Mouse (Mus musculus) CD8-positive naive resting alpha-beta T cell, adult 2 months (primary cell): Measurements from ENCODE around the gene Sele.
"Not testable (repeated sequence)": the region's sequence is repeated elsewhere in the genome, so short reads cannot be mapped to it uniquely, and the experiment has no call there.

ENCODE experiments used
- DNase-seq, 2 experiments: peaks; one replicate each; pipeline ENCODE4 v3.0.0; 2022; ENCODE audit warnings: low read depth in 2 of 2, low spot score in 2 of 2

Sele gene

DNA sequence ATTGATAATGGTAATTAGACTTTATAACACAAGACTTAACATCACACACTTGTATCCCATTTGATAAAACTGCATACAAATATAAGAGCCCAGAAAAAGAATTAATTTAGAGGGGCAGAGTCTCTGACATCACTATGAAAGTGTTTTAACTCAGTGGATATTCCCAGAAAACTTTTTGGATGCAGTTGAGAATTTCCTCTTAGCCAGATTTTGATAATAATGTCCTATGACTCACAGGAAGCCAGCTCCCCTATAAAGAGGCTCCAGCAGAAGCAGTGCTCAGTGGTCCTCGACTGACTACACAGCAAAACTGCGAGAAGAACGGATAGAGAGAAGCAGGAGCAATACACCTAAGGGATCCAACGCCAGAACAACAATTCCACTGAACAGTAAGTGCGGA lies at the start of gene Sele:
Sele (plus strand) TSS at position 301 of the 400 bp plus-strand sequence.
- no peak for DNase-seq

DNA sequence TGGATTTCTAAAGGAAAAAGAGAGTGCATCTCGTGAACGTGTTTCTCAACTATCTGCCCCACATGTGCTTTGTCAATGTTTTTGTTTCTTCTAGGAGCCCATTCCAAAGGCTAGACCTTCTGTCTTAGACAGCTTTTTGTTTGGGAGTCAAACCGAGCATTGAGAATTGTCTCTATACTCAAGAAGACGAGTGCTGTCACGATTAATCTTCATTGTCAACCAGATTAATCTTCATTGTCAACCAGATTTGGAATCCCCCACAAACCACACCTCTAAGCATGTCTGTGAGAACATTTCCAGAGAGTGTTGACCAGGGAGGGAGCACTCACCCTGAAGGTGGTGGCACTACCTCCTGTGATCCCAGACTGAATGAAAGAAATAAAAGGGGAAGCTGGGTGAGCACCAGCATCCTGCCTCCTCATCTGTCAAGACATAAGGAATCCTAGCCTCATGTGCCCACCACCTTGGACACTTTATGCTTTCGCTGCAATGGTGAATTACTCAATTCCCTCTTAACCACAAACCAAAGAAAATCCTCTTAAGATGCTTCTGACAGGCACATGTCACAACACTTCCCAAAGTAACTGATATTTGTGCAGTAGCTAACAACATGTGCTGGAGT lies 46.1 kb upstream of the Sele start:
- no peak for DNase-seq

DNA sequence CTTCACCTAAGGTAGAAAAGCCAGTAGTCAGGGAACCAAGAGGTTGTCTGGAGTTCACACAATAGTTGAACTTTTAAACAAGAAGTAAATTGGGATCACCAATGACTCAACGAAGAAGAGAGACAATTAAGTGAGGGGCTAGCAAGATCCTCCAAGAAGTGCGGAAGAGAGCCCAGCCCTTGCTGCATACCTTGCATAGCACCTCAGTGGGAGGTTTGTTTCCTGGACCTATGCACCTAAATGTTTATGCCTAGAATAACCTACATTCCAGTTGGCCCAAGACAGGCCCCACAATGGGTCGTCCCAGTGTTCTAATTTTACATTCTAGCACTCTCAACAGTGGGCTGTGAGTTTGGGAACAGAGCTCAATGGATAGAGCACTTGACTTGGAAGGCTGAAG lies 43.7 kb upstream of the Sele start:
- no peak for DNase-seq

DNA sequence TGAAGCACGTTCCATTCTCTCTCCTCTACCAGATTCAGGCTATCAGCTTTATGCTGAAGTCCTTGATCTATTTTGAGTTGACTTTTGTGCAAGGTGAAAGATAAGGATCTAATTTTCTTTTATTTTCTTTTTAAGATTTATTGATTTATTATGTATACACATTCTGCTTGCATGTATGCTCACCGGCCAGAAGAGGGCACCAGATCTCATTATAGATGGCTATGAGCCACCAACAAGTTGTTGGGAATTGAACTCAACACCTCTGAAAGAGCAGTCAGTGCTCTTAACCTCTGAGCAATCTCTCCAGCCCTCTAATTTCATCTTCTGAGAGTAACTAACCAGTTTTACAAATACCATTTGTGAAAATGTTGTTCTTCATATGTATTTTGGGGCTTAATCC lies 38.8 kb upstream of the Sele start:
- DNase-seq, result peak; percentile 44 to 58

DNA sequence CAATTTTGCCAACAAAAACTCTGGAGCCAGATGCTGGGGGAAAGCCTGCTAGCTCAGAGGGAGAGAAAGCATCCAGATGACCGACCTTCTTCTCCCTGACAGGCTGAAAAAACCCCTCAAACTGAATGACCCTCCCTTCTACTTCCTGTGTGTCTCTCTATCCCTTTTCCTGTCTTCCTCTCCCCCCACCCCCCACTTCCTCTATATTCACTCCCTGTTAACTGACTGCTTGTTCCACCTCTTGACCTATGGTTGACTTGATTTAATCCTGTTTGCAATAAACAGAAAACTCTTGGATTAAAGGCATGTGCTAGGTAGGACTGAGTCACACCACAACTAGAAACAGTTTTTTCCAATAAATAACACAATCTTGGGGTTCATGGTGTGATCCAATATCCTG lies 33.4 kb upstream of the Sele start:
- no peak for DNase-seq

DNA sequence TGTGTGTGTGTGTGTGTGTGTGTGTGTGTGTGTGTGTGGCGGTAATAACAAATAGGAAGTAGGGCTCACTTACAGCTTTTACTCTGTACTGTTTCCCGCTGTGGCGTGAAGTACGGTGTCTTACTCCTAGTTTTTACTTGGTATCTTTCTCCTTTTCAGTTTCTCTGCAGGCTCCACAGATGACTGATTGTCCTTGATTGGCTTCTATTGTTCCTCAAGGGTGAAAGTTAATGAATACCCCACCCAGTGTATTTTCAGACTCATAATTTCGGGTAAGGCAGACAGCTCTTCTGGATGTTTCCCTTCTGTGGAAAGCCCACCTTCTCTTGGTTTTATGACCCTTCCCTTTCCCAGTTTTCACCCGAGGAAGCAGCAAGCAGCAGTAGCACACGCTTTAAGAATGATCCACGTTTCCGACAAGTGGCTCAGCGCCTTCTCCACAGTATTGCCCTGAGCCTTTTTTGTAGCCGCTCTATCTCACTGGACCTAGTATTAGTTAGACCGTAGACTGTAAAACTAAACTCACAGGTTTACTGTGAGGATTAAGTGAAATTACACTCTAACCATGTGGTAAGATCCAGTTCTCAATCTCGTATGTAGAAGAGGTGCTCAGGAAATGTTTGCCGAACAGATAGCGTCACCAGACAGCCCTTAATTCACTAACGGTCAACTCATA lies 29.7 kb upstream of the Sele start:
- DNase-seq, result no peak

DNA sequence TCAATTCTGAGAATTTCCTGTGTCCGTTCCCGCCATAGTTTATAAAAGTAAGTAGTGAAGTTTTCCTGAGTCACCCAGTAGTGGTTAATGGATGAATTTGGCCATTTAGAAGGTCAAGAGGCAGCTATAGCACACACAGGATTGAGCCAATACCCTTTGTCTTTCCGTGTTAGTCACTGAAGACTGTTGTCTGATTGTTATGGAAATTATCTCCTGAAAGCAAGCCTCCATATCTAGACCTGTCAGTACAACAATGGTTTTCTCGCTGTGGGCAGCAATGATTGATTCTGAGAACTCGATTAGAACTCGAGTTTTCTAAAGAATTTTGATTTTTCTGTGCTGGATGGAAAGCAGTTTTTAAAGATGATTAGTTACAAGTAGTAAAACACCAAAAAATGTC lies 28.2 kb upstream of the Sele start:
- DNase-seq, result no peak

DNA sequence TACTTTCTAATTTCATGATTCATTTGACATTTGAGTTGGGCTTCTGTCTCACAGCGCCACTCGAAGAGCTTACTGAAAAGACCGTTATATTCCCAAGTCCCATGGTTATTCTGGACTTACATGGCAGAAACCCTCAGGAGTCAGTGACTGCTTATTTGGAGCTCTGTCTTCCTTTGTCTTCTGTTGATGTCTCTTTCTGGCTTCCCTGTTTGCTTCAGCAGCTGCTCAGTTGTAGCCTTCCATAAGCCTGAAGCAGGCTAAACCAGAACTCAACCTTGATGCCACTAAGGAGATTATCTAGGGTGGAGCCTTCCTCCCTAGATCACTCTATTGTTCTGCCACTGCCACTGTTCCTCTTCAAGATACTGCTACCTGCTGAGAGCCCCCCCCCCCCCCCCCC lies 27.3 kb upstream of the Sele start:
- not testable (repeated sequence) for DNase-seq

DNA sequence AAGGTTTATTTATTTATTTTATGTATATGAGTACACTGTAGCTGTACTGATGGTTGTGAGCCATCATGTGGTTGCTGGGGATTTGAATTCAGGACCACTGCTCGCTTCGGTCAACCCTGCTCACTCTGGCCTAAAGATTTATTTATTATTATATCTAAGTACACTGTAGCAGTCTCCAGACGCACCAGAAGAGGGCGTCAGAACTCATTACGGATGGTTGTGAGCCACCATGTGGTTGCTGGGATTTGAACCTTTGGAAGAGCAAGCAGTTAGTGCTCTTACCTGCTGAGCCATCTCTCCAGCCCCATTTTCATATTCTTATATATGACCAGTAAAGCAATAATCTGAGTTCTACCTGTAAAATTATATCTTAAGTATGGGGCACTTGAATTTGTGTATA lies 25.9 kb upstream of the Sele start:
- DNase-seq, result not testable (repeated sequence)

DNA sequence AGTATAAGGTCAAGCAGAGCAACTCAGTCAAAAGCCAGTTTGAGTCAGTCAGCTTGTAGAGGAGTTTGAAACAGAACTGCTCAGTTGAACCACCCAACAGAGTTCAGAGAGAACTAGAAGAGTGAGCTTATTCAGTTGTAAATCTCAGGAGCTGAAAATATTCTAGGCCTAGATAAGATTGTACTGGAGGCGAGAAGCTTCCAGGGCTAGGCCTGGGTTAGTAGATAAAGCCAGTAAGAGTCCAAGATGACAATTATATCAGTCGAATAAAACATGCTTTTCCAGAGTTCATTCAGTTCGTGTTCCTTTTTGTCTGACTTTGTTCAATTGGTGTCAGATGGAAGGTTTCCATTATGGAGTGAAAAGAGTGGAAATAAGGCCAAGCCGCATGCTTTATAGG lies 22.3 kb upstream of the Sele start:
- DNase-seq, result no peak

DNA sequence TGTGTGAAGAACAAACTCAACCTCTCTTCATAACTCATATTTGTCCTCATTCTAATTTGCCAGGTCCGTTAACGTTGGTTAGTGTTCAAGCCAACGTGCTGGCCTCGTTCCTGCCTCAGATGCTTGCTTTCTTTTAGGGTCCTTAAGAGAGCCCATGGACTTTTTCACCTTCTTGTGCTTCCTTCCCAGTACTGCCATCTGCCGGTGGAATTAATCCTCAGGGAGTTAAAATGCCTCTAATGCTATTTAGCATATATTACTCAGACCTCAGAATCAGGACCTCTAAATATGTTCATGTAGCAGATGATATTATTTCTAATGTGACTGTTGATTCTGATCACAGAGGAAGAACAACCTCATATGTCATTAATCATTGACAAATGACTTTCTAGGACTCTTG lies 20.6 kb upstream of the Sele start:
- peak in 1 of 2 experiments; percentile 37 for DNase-seq

DNA sequence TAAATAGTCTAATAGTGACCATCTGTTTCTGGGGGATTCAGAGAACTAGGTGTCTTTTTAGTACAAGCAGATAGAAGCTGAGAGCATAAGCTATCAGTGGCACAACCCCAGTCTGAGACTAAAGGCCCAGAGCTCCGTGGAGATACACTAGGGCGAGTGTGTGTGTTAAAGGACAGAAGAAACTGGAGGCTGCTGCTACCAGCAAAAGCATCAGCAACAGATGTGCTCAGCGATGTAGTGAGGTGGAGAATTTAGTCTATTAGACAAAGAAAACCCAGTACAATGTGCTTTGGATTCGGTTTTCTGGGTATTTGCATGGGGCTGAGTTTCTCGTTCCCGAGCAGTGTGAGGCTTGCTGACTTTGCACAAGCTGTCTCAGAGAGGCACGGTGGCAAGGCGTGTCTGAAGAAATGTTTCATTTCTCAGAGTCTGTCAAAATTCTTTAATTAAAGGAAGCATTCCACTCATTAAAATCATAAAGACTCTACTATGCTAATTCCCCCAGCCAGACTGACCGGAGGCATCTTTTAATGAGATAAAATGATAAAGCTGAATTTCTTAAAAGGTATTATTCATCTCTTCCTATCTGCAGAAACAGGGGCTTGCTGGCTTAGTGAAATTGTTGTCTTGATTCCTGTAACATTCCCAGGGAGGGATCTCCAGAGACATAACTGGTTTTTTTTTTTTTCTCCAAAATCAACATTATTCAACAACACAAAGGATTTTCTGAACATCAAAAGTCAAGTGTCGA lies 7.5 kb upstream of the Sele start:
- no peak for DNase-seq

DNA sequence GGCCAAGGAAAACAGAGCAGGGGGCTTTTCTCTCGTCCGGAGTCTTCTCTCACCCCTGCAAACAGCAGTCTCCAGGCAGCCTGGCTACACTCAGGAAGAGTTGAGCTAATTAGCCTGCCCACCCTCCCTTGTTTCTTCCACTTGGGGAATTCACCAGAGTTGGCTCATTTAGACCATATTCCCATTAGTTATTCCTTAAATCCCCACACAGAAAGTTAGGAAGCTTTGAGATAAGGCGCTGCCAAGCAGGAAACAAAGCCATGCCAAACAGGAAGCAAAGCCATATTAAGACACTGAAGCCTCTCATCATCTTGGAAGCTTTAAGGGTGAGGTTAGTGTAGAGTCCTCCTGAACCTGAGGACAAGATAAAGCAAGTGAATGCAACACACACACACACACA lies 4.5 kb upstream of the Sele start:
- DNase-seq, result no peak

DNA sequence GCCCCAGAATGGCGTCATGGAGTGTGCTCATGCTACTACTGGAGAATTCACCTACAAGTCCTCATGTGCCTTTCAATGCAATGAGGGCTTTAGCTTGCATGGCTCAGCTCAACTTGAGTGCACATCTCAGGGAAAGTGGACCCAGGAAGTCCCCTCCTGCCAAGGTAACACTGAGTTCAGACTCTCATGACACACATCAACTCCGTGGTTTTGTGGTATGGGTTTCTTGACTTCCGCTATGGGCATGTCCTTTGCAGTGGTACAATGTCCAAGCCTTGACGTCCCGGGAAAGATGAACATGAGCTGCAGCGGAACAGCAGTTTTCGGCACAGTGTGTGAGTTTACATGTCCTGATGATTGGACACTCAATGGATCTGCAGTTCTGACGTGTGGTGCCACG lies 5.5 kb downstream of the Sele start:
- no peak for DNase-seq

DNA sequence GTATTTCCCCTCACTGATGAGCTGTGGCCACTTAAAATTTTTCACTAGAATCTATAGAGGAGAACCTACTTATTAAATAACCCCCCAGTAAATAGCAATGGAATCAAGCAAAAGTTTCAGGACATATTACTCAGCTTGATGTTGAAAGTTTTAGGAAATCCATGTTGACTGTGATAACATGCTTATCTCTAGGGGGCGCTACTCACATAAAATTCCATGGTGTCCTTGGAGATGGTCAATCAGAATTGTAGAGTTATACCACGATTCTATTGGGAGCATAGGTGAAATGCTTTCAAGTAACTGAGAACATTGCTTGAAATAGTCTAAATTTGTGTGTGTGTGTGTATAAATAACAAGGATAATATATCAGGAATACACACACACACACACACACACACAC lies 6.8 kb downstream of the Sele start:
- DNase-seq, result peak in 1 of 2 experiments; percentile 22

DNA sequence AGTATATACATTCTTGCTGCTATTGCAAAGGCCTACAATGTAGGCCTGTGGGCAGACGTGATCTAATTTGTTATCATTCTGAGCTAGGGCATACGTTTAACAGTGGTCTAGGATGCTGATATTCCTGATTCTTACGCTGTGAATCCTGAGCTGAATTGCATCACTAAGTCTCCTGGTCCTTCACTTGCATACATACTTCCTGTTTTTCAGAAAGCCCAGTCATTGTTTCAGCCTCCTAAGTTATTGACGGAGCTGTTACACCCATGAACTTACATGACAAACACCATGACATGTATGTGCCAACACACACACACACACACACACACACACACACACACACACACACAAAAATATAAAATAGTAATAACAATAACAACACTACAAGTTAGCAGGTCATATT lies 12.0 kb downstream of the Sele start:
- DNase-seq, result no peak

DNA sequence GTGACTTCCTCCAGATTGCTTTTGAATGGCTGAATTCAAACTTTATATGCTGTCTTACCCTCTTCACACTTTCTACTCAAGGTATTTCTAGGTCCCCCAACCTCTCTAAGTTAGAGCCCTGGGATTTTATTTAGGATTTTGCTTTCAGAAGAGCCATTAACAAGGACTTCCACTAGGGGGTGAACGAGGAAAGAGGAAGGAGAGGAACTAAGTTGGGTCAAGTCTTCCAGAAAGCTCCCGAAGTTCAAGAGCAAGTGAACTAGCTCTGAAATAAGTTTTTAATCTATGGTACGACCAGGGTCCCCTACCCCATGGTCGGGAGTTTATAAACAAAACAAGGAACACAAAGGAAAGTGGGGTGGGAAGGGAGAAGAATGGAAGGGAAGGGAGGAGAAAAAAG lies 13.2 kb downstream of the Sele start:
- peak in 1 of 2 experiments; percentile 52 for DNase-seq

DNA sequence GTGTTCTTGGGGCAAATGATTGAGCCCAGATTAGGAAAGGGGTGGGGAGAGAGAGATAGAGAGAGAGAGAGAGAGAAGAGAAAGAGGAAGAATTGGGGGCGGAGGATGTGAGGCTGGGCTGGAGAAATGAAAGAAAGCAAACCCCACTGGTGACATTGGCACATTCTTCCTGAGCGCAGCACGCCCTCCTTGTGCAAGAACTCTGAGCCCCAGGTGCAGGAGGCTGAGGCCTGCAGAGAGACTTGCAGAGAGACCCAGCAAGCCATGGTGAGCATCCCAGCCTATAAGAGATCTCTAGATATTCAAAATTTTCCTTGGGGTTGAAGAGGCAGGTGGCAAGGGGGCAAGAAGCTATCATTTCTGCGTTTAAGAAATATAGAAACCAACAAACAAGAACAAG lies 13.9 kb downstream of the Sele start, which contains the start of gene Sell:
Sell (plus strand) TSS at position 58 of the 400 bp plus-strand sequence.
- DNase-seq, result peak in 1 of 2 experiments; percentile 61

DNA sequence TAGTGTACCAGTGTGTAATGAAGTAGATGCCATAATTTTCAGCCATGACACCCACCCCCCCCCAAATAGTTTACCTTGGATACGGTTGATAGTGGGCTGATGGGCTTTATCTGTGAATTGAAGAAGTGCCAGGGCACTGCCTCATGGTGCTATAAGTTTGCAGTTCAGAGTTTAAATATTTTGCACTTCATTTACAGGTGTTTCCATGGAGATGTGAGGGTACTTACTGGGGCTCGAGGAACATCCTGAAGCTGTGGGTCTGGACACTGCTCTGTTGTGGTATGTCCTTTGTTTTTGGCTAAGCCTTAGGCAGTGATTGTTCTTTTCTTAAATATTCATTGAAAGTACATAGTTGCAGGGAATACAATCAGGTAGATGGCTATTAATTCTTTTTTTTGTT lies 14.8 kb downstream of the Sele start:
- DNase-seq, result no peak

DNA sequence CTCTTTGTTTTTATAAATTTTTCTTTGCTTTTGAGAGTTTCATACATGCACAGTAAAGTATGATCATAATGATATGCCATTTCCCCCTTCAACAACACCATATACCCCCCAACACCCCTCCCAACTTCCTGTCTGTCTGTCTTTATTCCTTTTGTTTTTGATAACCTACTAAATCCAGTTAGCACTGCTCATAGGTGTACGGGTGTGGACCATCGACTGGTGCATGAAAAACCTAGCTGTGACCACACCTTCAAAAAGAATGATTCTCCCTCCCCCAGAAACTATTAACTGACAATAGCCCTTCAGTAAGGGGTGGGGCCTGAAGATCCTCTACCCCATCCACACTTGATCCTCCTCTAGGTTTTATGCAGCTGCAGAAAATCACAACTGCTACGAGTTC lies 15.7 kb downstream of the Sele start:
- DNase-seq, result peak in 1 of 2 experiments; percentile 52

DNA sequence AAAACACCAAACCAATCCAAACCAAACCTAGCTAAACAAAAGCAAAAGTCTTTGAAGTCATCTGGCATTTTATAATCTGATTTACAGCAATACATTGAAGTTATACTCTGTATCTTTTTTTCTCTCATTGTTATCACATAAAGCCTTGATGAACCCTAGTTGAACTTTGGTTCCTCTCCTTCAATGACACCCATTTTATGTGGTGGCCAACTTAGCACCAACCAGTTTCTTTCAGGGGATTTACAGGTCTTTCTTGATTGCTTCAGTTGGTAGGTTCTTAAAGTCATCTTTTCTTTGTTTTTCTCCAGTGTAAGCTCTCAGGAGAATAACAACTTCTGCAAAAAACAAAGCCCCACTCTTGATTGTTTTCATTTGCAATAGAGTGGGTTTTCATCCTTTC lies 21.2 kb downstream of the Sele start:
- peak in 1 of 2 experiments; percentile 41 for DNase-seq

DNA sequence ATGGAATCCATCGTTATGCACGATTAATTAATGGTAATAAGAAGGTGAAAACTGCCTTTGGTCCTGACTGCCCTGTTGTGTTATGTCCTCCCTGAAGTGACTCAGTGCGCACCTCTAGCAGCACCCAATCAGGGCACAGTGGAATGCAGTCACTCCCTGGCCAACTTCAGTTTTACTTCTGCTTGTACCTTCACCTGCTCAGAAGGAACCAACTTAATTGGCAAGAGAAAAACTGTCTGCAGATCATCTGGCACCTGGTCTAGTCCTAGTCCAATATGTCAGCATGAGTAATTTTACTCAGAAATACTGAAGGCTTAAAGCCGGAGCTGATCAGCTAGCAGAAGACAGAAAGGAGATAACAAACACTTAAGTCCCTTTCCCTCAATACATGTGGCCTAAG lies 22.4 kb downstream of the Sele start:
- no peak for DNase-seq
